Mouse (Mus musculus): ENCODE measurements around the gene Gck.

- TF ChIP-seq CTCF (IDR thresholded peaks at IDR 0.05; ENCODE audit: borderline replicate concordance, insufficient read depth, low read length): no peak
- no peak for TF ChIP-seq POLR2A (IDR thresholded peaks at IDR 0.05; ENCODE audit: low read depth, low read length)
Observed at GRCm38 (mm10) chr11:5913256-5913655, 36.6 kb downstream of the Gck start.

Data from embryonic fibroblast, embryonic 13.5 days (primary cell).